Comparison of ENCODE assay signal across 9 mouse cellular contexts in genomic region chr7:100550338-100551007, GRCm38 (mm10). TPM values are rescaled to one million over a fixed set of nuclear protein-coding genes. Genes with fewer than 3 reads are reported as not detected.
DNase-seq lines count a peak whose midpoint lies in the region; ATAC-seq and TF ChIP-seq lines count a peak whose summit lies in the region.
"Had no signal": no experiment of that assay in that cellular context is flagged by ENCODE, and none has a peak within 500 bp of the region (broad histone marks: within the 10 kb centered on the region; RNA-seq: fewer than 3 reads in every experiment).

No protein-coding gene starts in this region.

- H3K4me2 ChIP-seq in heart, embryonic 13.5 days = no peak overlapping the region
- no peak overlapping the region for H3K4me2 ChIP-seq in heart, postnatal 0 days (ENCODE audit: low read depth, low read length)
- H3K4me2 ChIP-seq: neural tube, embryonic 13.5 days had no signal

- peaks cover 44% of the 10 kb centered on the region for H3K36me3 ChIP-seq in heart, embryonic 13.5 days
- H3K36me3 ChIP-seq in E14TG2a.4 (ENCODE audit: insufficient read depth, low read length) = peaks cover 18% of the 10 kb centered on the region
- H3K36me3 ChIP-seq in heart, postnatal 0 days (replicated peaks; ENCODE audit: control insufficient read depth, insufficient read depth, low read length) = peaks cover 28% of the 10 kb centered on the region

- no peaks in the 10 kb centered on the region for H3K27me3 ChIP-seq in heart, embryonic 13.5 days (replicated peaks)
- H3K27me3 ChIP-seq in E14TG2a.4 (ENCODE audit: insufficient read depth, low read length) = no peaks in the 10 kb centered on the region
- no peaks in the 10 kb centered on the region for H3K27me3 ChIP-seq in heart, postnatal 0 days (ENCODE audit: control insufficient read depth, insufficient read depth, low read length)
- H3K27me3 ChIP-seq: neural tube, embryonic 13.5 days had no signal

- TF ChIP-seq CTCF in E14TG2a.4 (conservative IDR thresholded peaks at IDR 0.05; ENCODE audit: low read length) = peak; percentile 35
- peak; percentile 40 for TF ChIP-seq CTCF in heart, postnatal 0 days (IDR thresholded peaks at IDR 0.05; ENCODE audit: low read depth)

- H3K4me3 ChIP-seq in heart, embryonic 13.5 days = no peak overlapping the region
- no peak overlapping the region for H3K4me3 ChIP-seq in E14TG2a.4 (replicated peaks; ENCODE audit: low read length)
- no peak overlapping the region for H3K4me3 ChIP-seq in heart, postnatal 0 days (ENCODE audit: low read depth, low read length)
- H3K4me3 ChIP-seq: neural tube, embryonic 13.5 days had no signal

- H3K4me1 ChIP-seq in heart, embryonic 13.5 days = peaks cover 49% of the 10 kb centered on the region
- H3K4me1 ChIP-seq in E14TG2a.4 (replicated peaks; ENCODE audit: low read depth, low read length) = peaks cover 25% of the 10 kb centered on the region
- H3K4me1 ChIP-seq in heart, postnatal 0 days (ENCODE audit: control insufficient read depth, insufficient read depth) = peaks cover 11% of the 10 kb centered on the region; the same call in 1 of the 2 replicates

- H3K9ac ChIP-seq in heart, embryonic 13.5 days = no peak overlapping the region
- no peak overlapping the region for H3K9ac ChIP-seq in heart, postnatal 0 days (replicated peaks; ENCODE audit: low read depth, low read length)
- H3K9ac ChIP-seq: neural tube, embryonic 13.5 days had no signal

- no peak for DNase-seq in heart, adult 8-10 months (ENCODE audit: low spot score)
- peak; percentile 15 to 52 for DNase-seq in adrenal gland, postnatal 36 days
- no peak for DNase-seq in heart, postnatal 0 days (ENCODE audit: low spot score)
- DNase-seq in retina, embryonic 14.5 days (ENCODE audit: low spot score) = peak; percentile 27
- DNase-seq in thymus, adult 18-20 months = no peak
- DNase-seq in thymus, postnatal 4 days = no peak

- ATAC-seq in heart, embryonic 13.5 days (ENCODE audit: extremely low read depth, insufficient number of reproducible peaks, low FRiP score, low TSS enrichment) = no peak
- peak; percentile 21; the same call in 1 of the 2 replicates for ATAC-seq in heart, postnatal 0 days (ENCODE audit: insufficient read depth, low read depth)

- H3K9me3 ChIP-seq in heart, embryonic 13.5 days = no peaks in the 10 kb centered on the region
- no peaks in the 10 kb centered on the region for H3K9me3 ChIP-seq in E14TG2a.4 (ENCODE audit: low read length)
- H3K9me3 ChIP-seq in heart, postnatal 0 days (replicated peaks; ENCODE audit: control insufficient read depth, low read length) = no peaks in the 10 kb centered on the region
- H3K9me3 ChIP-seq: neural tube, embryonic 13.5 days had no signal

- 43% methylated on average over 5 of the region's 5 CpGs for WGBS in heart, embryonic 13.5 days
- WGBS in heart, postnatal 0 days = 34% methylated on average over 5 of the region's 5 CpGs

- peak overlapping the region; percentile 80 for H3K27ac ChIP-seq in heart, embryonic 13.5 days (replicated peaks)
- H3K27ac ChIP-seq in heart, postnatal 0 days (ENCODE audit: low read depth) = peak overlapping the region; percentile 44
- H3K27ac ChIP-seq: neural tube, embryonic 13.5 days had no signal

- TF ChIP-seq EP300 in heart, postnatal 0 days (IDR thresholded peaks at IDR 0.05; ENCODE audit: low read depth) = no peak

RNA-seq across cellular contexts. Expression of gene Coa4, which starts 13.6 kb away (rescaled TPM):
- 23.0 and 23.1 TPM in 2 replicates for polyA plus RNA-seq in heart, embryonic 13.5 days (2015; fragmentation: Nextera tagmentation; extraction: Ambion mirVana)
- 10 to 100 TPM; 14.3 to 19.9 (median 17.6) TPM for total RNA-seq in heart, adult 8-10 months (2022)
- total RNA-seq in adrenal gland, postnatal 36 days (2021) = 10 to 100 TPM in 1 of 2 experiments, 1 to 10 TPM in 1; 9.1 to 10.4 TPM
- 4.3 and 9.0 TPM in 2 replicates for total RNA-seq in heart, postnatal 0 days (2014; rRNA removed; ENCODE audit: low replicate concordance)
- polyA plus RNA-seq in heart, postnatal 0 days (2015; fragmentation: Nextera tagmentation; extraction: Ambion mirVana) = 21.1 and 26.5 TPM in 2 replicates

RNA-seq across cellular contexts. Expression of gene Dnajb13, which starts 35.7 kb away (rescaled TPM):
- 0.19 and 0.29 TPM in 2 replicates for polyA plus RNA-seq in heart, embryonic 13.5 days (2015; fragmentation: Nextera tagmentation; extraction: Ambion mirVana)
- under 1 TPM in 1 of 4 experiments, not detected in 3; 0.50 TPM for total RNA-seq in heart, adult 8-10 months (2022)
- total RNA-seq in adrenal gland, postnatal 36 days (2021) = under 1 TPM in 1 of 2 experiments, not detected in 1; 0.33 TPM
- not detected in 2 replicates for total RNA-seq in heart, postnatal 0 days (2014; rRNA removed; ENCODE audit: low replicate concordance)
- polyA plus RNA-seq in heart, postnatal 0 days (2015; fragmentation: Nextera tagmentation; extraction: Ambion mirVana) = 0.07 and 0.52 TPM in 2 replicates

RNA-seq across cellular contexts. Expression of gene Rab6a, which starts 56.7 kb away (rescaled TPM):
- 82.4 and 91.0 TPM in 2 replicates for polyA plus RNA-seq in heart, embryonic 13.5 days (2015; fragmentation: Nextera tagmentation; extraction: Ambion mirVana)
- 10 to 100 TPM; 60.7 to 63.9 (median 62.5) TPM for total RNA-seq in heart, adult 8-10 months (2022)
- 10 to 100 TPM; 74.1 to 82.7 TPM for total RNA-seq in adrenal gland, postnatal 36 days (2021)
- total RNA-seq in heart, postnatal 0 days (2014; rRNA removed; ENCODE audit: low replicate concordance) = 66.0 and 87.6 TPM in 2 replicates
- polyA plus RNA-seq in heart, postnatal 0 days (2015; fragmentation: Nextera tagmentation; extraction: Ambion mirVana) = 73.8 and 78.1 TPM in 2 replicates

RNA-seq across cellular contexts. Expression of gene Ucp2, which starts 57.3 kb away (rescaled TPM):
- 189 and 197 TPM in 2 replicates for polyA plus RNA-seq in heart, embryonic 13.5 days (2015; fragmentation: Nextera tagmentation; extraction: Ambion mirVana)
- 100 to 1,000 TPM; 165 to 276 (median 226) TPM for total RNA-seq in heart, adult 8-10 months (2022)
- total RNA-seq in adrenal gland, postnatal 36 days (2021) = 100 to 1,000 TPM; 187 to 302 TPM
- 71.4 and 234 TPM in 2 replicates for total RNA-seq in heart, postnatal 0 days (2014; rRNA removed; ENCODE audit: low replicate concordance)
- polyA plus RNA-seq in heart, postnatal 0 days (2015; fragmentation: Nextera tagmentation; extraction: Ambion mirVana) = 339 and 342 TPM in 2 replicates

RNA-seq across cellular contexts. Expression of gene Mrpl48, which starts 57.6 kb away (rescaled TPM):
- 76.8 and 83.0 TPM in 2 replicates for polyA plus RNA-seq in heart, embryonic 13.5 days (2015; fragmentation: Nextera tagmentation; extraction: Ambion mirVana)
- 10 to 100 TPM; 69.4 to 78.5 (median 76.5) TPM for total RNA-seq in heart, adult 8-10 months (2022)
- total RNA-seq in adrenal gland, postnatal 36 days (2021) = 10 to 100 TPM; 56.7 to 58.3 TPM
- total RNA-seq in heart, postnatal 0 days (2014; rRNA removed; ENCODE audit: low replicate concordance) = 32.6 and 54.8 TPM in 2 replicates
- 119 and 121 TPM in 2 replicates for polyA plus RNA-seq in heart, postnatal 0 days (2015; fragmentation: Nextera tagmentation; extraction: Ambion mirVana)

Comparison
In these comparisons a context has a peak if more than half of its experiments do, and no peak if none do; other contexts are left out.
1. DNase-seq: peak in adrenal gland, postnatal 36 days (2 of 2) and retina, embryonic 14.5 days (single experiment); none in heart, adult 8-10 months (single experiment), heart, postnatal 0 days (single experiment), thymus, adult 18-20 months (0 of 2) and thymus, postnatal 4 days (single experiment).